Mouse (Mus musculus) limb, embryonic 14.5 days (tissue): ENCODE measurements around the gene Cnn2. TPM values are rescaled to one million over a fixed set of nuclear protein-coding genes. Genes with fewer than 3 reads are reported as not detected.
"Not testable (repeated sequence)": the region's sequence is repeated elsewhere in the genome, so short reads cannot be mapped to it uniquely, and the experiment has no call there.

Experiments
- ATAC-seq: fragments of 200-750 bp; cut with Nextera tagmentation; 2 replicates; pipeline ENCODE4 v1.8.0; 2017; ENCODE audit warnings: low read depth, moderate number of reproducible peaks, moderate TSS enrichment; ENCODE audit not compliant: low FRiP score
- DNase-seq: peaks from one replicate; pipeline ENCODE4 v3.0.0-alpha.2; 2015; ENCODE audit warnings: low spot score
- H3K27ac ChIP-seq: fragments of 300-500 bp; sonication (generic); replicated peaks from 2 replicates; pipeline ENCODE4 v1.5.1; 2014; ENCODE audit warnings: low read depth, mild to moderate bottlenecking, low read length, moderate library complexity, mixed read lengths
- H3K27me3 ChIP-seq: fragments of 300-500 bp; sonication (generic); 2 replicates; pipeline ENCODE4 v1.6.1; 2014; ENCODE audit warnings: low read length, mixed read lengths; ENCODE audit not compliant: control insufficient read depth, insufficient read depth
- H3K36me3 ChIP-seq: fragments of 300-500 bp; sonication (generic); 2 replicates; pipeline ENCODE4 v1.6.1; 2014; ENCODE audit warnings: mild to moderate bottlenecking, low read length, moderate library complexity, mixed read lengths; ENCODE audit not compliant: control insufficient read depth, insufficient read depth
- H3K4me1 ChIP-seq: fragments of 300-500 bp; sonication (generic); 2 replicates; pipeline ENCODE4 v1.6.1; 2014; ENCODE audit warnings: antibody characterized with exemption, low read length, mixed read lengths; ENCODE audit not compliant: control insufficient read depth, insufficient read depth
- H3K4me2 ChIP-seq: fragments of 300-500 bp; sonication (generic); replicated peaks from 2 replicates; pipeline ENCODE4 v1.6.1; 2014; ENCODE audit warnings: low read depth, mild to moderate bottlenecking, low read length, moderate library complexity; ENCODE audit not compliant: severe bottlenecking
- H3K4me3 ChIP-seq: fragments of 300-500 bp; sonication (generic); replicated peaks from 2 replicates; pipeline ENCODE4 v1.5.1; 2014; ENCODE audit warnings: low read length
- H3K9ac ChIP-seq: fragments of 300-500 bp; sonication (generic); 2 replicates; pipeline ENCODE4 v1.6.1; 2014; ENCODE audit warnings: mild to moderate bottlenecking, low read depth, low read length, moderate library complexity; ENCODE audit not compliant: severe bottlenecking
- H3K9me3 ChIP-seq: fragments of 300-500 bp; sonication (generic); 2 replicates; pipeline ENCODE4 v1.6.1; 2016; ENCODE audit warnings: low read length; ENCODE audit not compliant: control insufficient read depth
- POLR2A ChIP-seq: fragments of 200-500 bp; IDR thresholded peaks from 2 replicates; pipeline ENCODE4 v1.8.0; 2012; ENCODE audit warnings: inconsistent platforms, mild to moderate bottlenecking, moderate library complexity, borderline replicate concordance; ENCODE audit not compliant: insufficient read depth, insufficient read length; ENCODE audit errors: extremely low read depth
- WGBS: fragments of 180-500 bp; shearing (Covaris S2); extraction: QIAGEN DNeasy Blood & Tissue Kit; methylation state at CpG from one replicate; pipeline ENCODE4 v1.1.7; 2014; 5-methylcytosine and 5-hydroxymethylcytosine counted together
- polyA plus RNA-seq, 2 experiments: library from polyadenylated mRNA; depleted of rRNA in 1 of 2; stranded (reverse) in 1 of 2; unstranded in 1 of 2; fragments of >200 nt; fragmentation: Nextera tagmentation in 1 of 2; extraction: Ambion mirVana in 1 of 2; gene quantifications; 2 replicates each; pipeline versions ENCODE4 v1.2.1 to v1.2.3; 2012 to 2014

The Cnn2 gene
- polyA plus RNA-seq, 2 experiments: 133 to 273 TPM

DNA sequence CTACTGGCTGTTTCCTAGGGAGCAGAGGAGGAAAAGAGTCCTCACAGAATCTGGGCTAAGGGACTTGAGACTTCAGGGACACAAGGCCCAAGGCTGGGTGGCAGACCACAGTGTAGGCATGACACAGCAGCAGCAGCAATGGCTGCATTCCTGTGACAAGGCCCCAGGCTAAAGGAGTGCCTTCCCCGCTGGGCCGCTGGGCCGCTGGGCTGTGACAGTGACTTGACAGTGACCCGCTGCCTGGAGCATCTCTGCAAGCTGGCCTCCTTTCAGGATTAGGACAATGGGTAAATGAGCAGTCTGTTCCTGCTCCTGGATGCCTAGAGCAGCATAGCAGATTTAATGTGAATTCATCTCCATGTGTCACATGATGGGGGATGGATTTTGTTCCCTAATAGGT lies 55.7 kb downstream of the Cnn2 start:
- H3K4me3 ChIP-seq: no peak overlapping the region
- WGBS: 49% methylated on average over 4 of the region's 4 CpGs
- no peaks in the 10 kb centered on the region for H3K27me3 ChIP-seq
- DNase-seq (no peak), ATAC-seq (no peak)
- H3K9ac ChIP-seq: no peak overlapping the region
- TF ChIP-seq POLR2A: no peak
- H3K9me3 ChIP-seq: no peaks in the 10 kb centered on the region
- no peak overlapping the region for H3K4me2 ChIP-seq
- H3K36me3 ChIP-seq: no peaks in the 10 kb centered on the region
- no peak overlapping the region for H3K27ac ChIP-seq
- H3K4me1 ChIP-seq: 0 out of 2 replicates have a peak, but pooled peaks cover 3% of the 10 kb centered on the region

GRCm38 (mm10) chr10:80045364-80045763 lies 57.0 kb downstream of the Cnn2 start:
- H3K4me3 ChIP-seq, H3K27ac ChIP-seq, H3K9me3 ChIP-seq, H3K4me2 ChIP-seq, H3K36me3 ChIP-seq, H3K9ac ChIP-seq, H3K27me3 ChIP-seq, DNase-seq, H3K4me1 ChIP-seq, ATAC-seq: not testable (repeated sequence)
- 82% methylated on average over 2 of the region's 4 CpGs for WGBS

Other genes with a start within 250 kb of the Cnn2 start
Only the 30 nearest of the 33 such genes appear.
- gene Rnf126, start 221.6 kb upstream of the Cnn2 start, polyA plus RNA-seq (2012; rRNA removed): 176 and 229 TPM in 2 replicates
- 100 and 103 TPM in 2 replicates for gene Rnf126, start 221.6 kb upstream of the Cnn2 start, polyA plus RNA-seq (2014; fragmentation: Nextera tagmentation; extraction: Ambion mirVana)
- 11.6 and 14.7 TPM in 2 replicates for gene Fstl3, start 211.3 kb upstream of the Cnn2 start, polyA plus RNA-seq (2012; rRNA removed)
- 9.0 and 9.5 TPM in 2 replicates for gene Fstl3, start 211.3 kb upstream of the Cnn2 start, polyA plus RNA-seq (2014; fragmentation: Nextera tagmentation; extraction: Ambion mirVana)
- gene Prss57, start 197.6 kb upstream of the Cnn2 start, polyA plus RNA-seq (2012; rRNA removed): 0.04 and 0.06 TPM in 2 replicates
- gene Prss57, start 197.6 kb upstream of the Cnn2 start, polyA plus RNA-seq (2014; fragmentation: Nextera tagmentation; extraction: Ambion mirVana): not detected in 2 replicates
- 55.8 and 72.7 TPM in 2 replicates for gene Palm, start 195.0 kb upstream of the Cnn2 start, polyA plus RNA-seq (2012; rRNA removed)
- gene Palm, start 195.0 kb upstream of the Cnn2 start, polyA plus RNA-seq (2014; fragmentation: Nextera tagmentation; extraction: Ambion mirVana): 76.2 and 83.8 TPM in 2 replicates
- 0.41 and 0.50 TPM in 2 replicates for gene Misp, start 167.6 kb upstream of the Cnn2 start, polyA plus RNA-seq (2012; rRNA removed)
- 0.54 and 1.2 TPM in 2 replicates for gene Misp, start 167.6 kb upstream of the Cnn2 start, polyA plus RNA-seq (2014; fragmentation: Nextera tagmentation; extraction: Ambion mirVana)
- 536 and 644 TPM in 2 replicates for gene Ptbp1, start 134.2 kb upstream of the Cnn2 start, polyA plus RNA-seq (2012; rRNA removed)
- 262 and 279 TPM in 2 replicates for gene Ptbp1, start 134.2 kb upstream of the Cnn2 start, polyA plus RNA-seq (2014; fragmentation: Nextera tagmentation; extraction: Ambion mirVana)
- 10.3 and 17.3 TPM in 2 replicates for gene Prtn3, start 114.1 kb upstream of the Cnn2 start, polyA plus RNA-seq (2012; rRNA removed)
- 5.9 and 8.2 TPM in 2 replicates for gene Prtn3, start 114.1 kb upstream of the Cnn2 start, polyA plus RNA-seq (2014; fragmentation: Nextera tagmentation; extraction: Ambion mirVana)
- 220 and 326 TPM in 2 replicates for gene Plppr3, start 114.0 kb upstream of the Cnn2 start, polyA plus RNA-seq (2012; rRNA removed)
- gene Plppr3, start 114.0 kb upstream of the Cnn2 start, polyA plus RNA-seq (2014; fragmentation: Nextera tagmentation; extraction: Ambion mirVana): 61.5 and 79.7 TPM in 2 replicates
- gene Elane, start 102.3 kb upstream of the Cnn2 start, polyA plus RNA-seq (2012; rRNA removed): 0.35 and 1.8 TPM in 2 replicates
- 0.62 and 1.2 TPM in 2 replicates for gene Elane, start 102.3 kb upstream of the Cnn2 start, polyA plus RNA-seq (2014; fragmentation: Nextera tagmentation; extraction: Ambion mirVana)
- 1.1 and 2.3 TPM in 2 replicates for gene Cfd, start 97.7 kb upstream of the Cnn2 start, polyA plus RNA-seq (2012; rRNA removed)
- gene Cfd, start 97.7 kb upstream of the Cnn2 start, polyA plus RNA-seq (2014; fragmentation: Nextera tagmentation; extraction: Ambion mirVana): not detected in 2 replicates
- 54.6 and 73.8 TPM in 2 replicates for gene Med16, start 79.7 kb upstream of the Cnn2 start, polyA plus RNA-seq (2012; rRNA removed)
- 33.4 and 38.3 TPM in 2 replicates for gene Med16, start 79.7 kb upstream of the Cnn2 start, polyA plus RNA-seq (2014; fragmentation: Nextera tagmentation; extraction: Ambion mirVana)
- not detected in 2 replicates for gene Gm26602, start 77.7 kb upstream of the Cnn2 start, polyA plus RNA-seq (2012; rRNA removed)
- gene Gm26602, start 77.7 kb upstream of the Cnn2 start, polyA plus RNA-seq (2014; fragmentation: Nextera tagmentation; extraction: Ambion mirVana): 6.6 TPM in 1 of 2 replicates, not detected in the other
- gene Kiss1r, start 71.6 kb upstream of the Cnn2 start, polyA plus RNA-seq (2012; rRNA removed): 2.5 and 2.8 TPM in 2 replicates
- 0.17 and 0.26 TPM in 2 replicates for gene Kiss1r, start 71.6 kb upstream of the Cnn2 start, polyA plus RNA-seq (2014; fragmentation: Nextera tagmentation; extraction: Ambion mirVana)
- gene R3hdm4, start 67.4 kb upstream of the Cnn2 start, polyA plus RNA-seq (2012; rRNA removed): 158 and 219 TPM in 2 replicates
- gene R3hdm4, start 67.4 kb upstream of the Cnn2 start, polyA plus RNA-seq (2014; fragmentation: Nextera tagmentation; extraction: Ambion mirVana): 141 and 152 TPM in 2 replicates
- 8.6 and 12.6 TPM in 2 replicates for gene Arid3a, start 61.5 kb upstream of the Cnn2 start, polyA plus RNA-seq (2012; rRNA removed)
- 4.8 and 5.0 TPM in 2 replicates for gene Arid3a, start 61.5 kb upstream of the Cnn2 start, polyA plus RNA-seq (2014; fragmentation: Nextera tagmentation; extraction: Ambion mirVana)
- 58.7 and 78.5 TPM in 2 replicates for gene Wdr18, start 28.4 kb upstream of the Cnn2 start, polyA plus RNA-seq (2012; rRNA removed)
- 99.8 and 106 TPM in 2 replicates for gene Wdr18, start 28.4 kb upstream of the Cnn2 start, polyA plus RNA-seq (2014; fragmentation: Nextera tagmentation; extraction: Ambion mirVana)
- gene Grin3b, start 17.9 kb upstream of the Cnn2 start, polyA plus RNA-seq (2012; rRNA removed): 0.72 and 0.76 TPM in 2 replicates
- gene Grin3b, start 17.9 kb upstream of the Cnn2 start, polyA plus RNA-seq (2014; fragmentation: Nextera tagmentation; extraction: Ambion mirVana): 0.23 and 0.55 TPM in 2 replicates
- 260 and 379 TPM in 2 replicates for gene Tmem259, start 4.3 kb upstream of the Cnn2 start, polyA plus RNA-seq (2012; rRNA removed)
- gene Tmem259, start 4.3 kb upstream of the Cnn2 start, polyA plus RNA-seq (2014; fragmentation: Nextera tagmentation; extraction: Ambion mirVana): 24.5 and 25.2 TPM in 2 replicates
- 6.2 and 8.0 TPM in 2 replicates for gene Abca7, start 7.9 kb downstream of the Cnn2 start, polyA plus RNA-seq (2012; rRNA removed)
- 2.2 and 2.4 TPM in 2 replicates for gene Abca7, start 7.9 kb downstream of the Cnn2 start, polyA plus RNA-seq (2014; fragmentation: Nextera tagmentation; extraction: Ambion mirVana)
- gene Arhgap45, start 28.1 kb downstream of the Cnn2 start, polyA plus RNA-seq (2012; rRNA removed): 12.8 and 14.4 TPM in 2 replicates
- gene Arhgap45, start 28.1 kb downstream of the Cnn2 start, polyA plus RNA-seq (2014; fragmentation: Nextera tagmentation; extraction: Ambion mirVana): 3.4 and 5.7 TPM in 2 replicates
- gene Polr2e, start 51.2 kb downstream of the Cnn2 start, polyA plus RNA-seq (2012; rRNA removed): 287 and 350 TPM in 2 replicates
- gene Polr2e, start 51.2 kb downstream of the Cnn2 start, polyA plus RNA-seq (2014; fragmentation: Nextera tagmentation; extraction: Ambion mirVana): 247 and 248 TPM in 2 replicates
- gene Gpx4, start 58.6 kb downstream of the Cnn2 start, polyA plus RNA-seq (2012; rRNA removed): 372 and 379 TPM in 2 replicates
- 466 and 493 TPM in 2 replicates for gene Gpx4, start 58.6 kb downstream of the Cnn2 start, polyA plus RNA-seq (2014; fragmentation: Nextera tagmentation; extraction: Ambion mirVana)
- 24.9 and 29.5 TPM in 2 replicates for gene Sbno2, start 117.0 kb downstream of the Cnn2 start, polyA plus RNA-seq (2012; rRNA removed)
- 15.3 and 16.8 TPM in 2 replicates for gene Sbno2, start 117.0 kb downstream of the Cnn2 start, polyA plus RNA-seq (2014; fragmentation: Nextera tagmentation; extraction: Ambion mirVana)
- 133 and 147 TPM in 2 replicates for gene Stk11, start 127.2 kb downstream of the Cnn2 start, polyA plus RNA-seq (2012; rRNA removed)
- gene Stk11, start 127.2 kb downstream of the Cnn2 start, polyA plus RNA-seq (2014; fragmentation: Nextera tagmentation; extraction: Ambion mirVana): 30.1 and 32.4 TPM in 2 replicates
- gene Atp5d, start 150.0 kb downstream of the Cnn2 start, polyA plus RNA-seq (2012; rRNA removed): 449 and 577 TPM in 2 replicates
- 477 TPM in 2 replicates for gene Atp5d, start 150.0 kb downstream of the Cnn2 start, polyA plus RNA-seq (2014; fragmentation: Nextera tagmentation; extraction: Ambion mirVana)
- gene Cbarp, start 152.3 kb downstream of the Cnn2 start, polyA plus RNA-seq (2012; rRNA removed): 28.9 and 36.0 TPM in 2 replicates
- gene Cbarp, start 152.3 kb downstream of the Cnn2 start, polyA plus RNA-seq (2014; fragmentation: Nextera tagmentation; extraction: Ambion mirVana): 7.5 and 9.3 TPM in 2 replicates
- 108 and 161 TPM in 2 replicates for gene Midn, start 159.7 kb downstream of the Cnn2 start, polyA plus RNA-seq (2012; rRNA removed)
- gene Midn, start 159.7 kb downstream of the Cnn2 start, polyA plus RNA-seq (2014; fragmentation: Nextera tagmentation; extraction: Ambion mirVana): 33.4 and 39.6 TPM in 2 replicates
- 286 and 289 TPM in 2 replicates for gene Cirbp, start 177.4 kb downstream of the Cnn2 start, polyA plus RNA-seq (2012; rRNA removed)
- gene Cirbp, start 177.4 kb downstream of the Cnn2 start, polyA plus RNA-seq (2014; fragmentation: Nextera tagmentation; extraction: Ambion mirVana): 101 and 106 TPM in 2 replicates
- gene 1600002K03Rik, start 184.4 kb downstream of the Cnn2 start, polyA plus RNA-seq (2012; rRNA removed): 10.9 and 15.5 TPM in 2 replicates
- gene 1600002K03Rik, start 184.4 kb downstream of the Cnn2 start, polyA plus RNA-seq (2014; fragmentation: Nextera tagmentation; extraction: Ambion mirVana): 8.5 and 12.8 TPM in 2 replicates
- 41.7 and 67.7 TPM in 2 replicates for gene Efna2, start 190.9 kb downstream of the Cnn2 start, polyA plus RNA-seq (2012; rRNA removed)
- 31.5 and 38.6 TPM in 2 replicates for gene Efna2, start 190.9 kb downstream of the Cnn2 start, polyA plus RNA-seq (2014; fragmentation: Nextera tagmentation; extraction: Ambion mirVana)